Mouse (Mus musculus): ENCODE results near the gene Fubp1. TPM values are rescaled to one million over a fixed set of nuclear protein-coding genes. Genes with fewer than 3 reads are reported as not detected.
"Not testable (repeated sequence)": the region's sequence is repeated elsewhere in the genome, so short reads cannot be mapped to it uniquely, and the experiment has no call there.

Fubp1 gene
- polyA plus RNA-seq, 1 experiment: 18.4 TPM

DNA sequence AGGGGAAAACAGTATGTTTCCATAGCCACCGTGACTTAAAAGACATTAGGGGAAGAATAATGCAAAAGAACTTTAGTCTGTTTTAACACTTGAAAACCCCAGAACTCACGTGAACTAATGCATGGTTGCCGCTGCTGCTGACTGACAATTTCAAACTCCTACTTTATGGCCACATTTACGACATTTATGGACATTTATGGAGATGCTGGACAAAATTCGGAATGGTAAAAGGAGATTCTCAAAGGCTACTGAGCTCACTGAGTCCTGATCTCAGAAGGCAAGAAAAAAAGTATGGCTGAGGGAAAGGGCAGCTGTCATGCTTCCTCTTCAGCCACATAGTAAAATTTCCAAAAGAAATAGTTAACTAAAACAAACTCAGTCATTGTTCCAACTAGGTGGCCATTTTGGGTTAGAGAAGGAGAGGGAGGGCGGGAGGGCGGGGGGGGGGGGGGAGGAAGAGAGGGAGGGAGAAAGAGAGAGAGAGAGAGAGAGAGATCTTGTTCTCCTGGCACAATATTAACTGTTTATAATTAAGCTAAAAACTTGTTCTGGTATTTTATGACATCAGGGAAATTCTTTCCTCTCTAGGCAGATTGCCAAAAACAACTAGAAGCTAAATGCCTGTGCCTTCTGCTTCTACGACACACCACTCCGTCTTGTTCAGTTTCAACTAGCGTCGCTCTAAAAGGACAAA lies 17.8 kb upstream of the Fubp1 start:
- Histone ChIP-seq H3K4me3 (ENCODE audit: low read depth, low read length) (no peak overlapping the region; the same call in 1 of the 2 replicates), H3K27ac (ENCODE audit: insufficient read depth, low read depth, low read length) (peak overlapping the region; percentile 54), H3K36me3 (ENCODE audit: control insufficient read depth, insufficient read depth, low read length) (no peaks in the 10 kb centered on the region), H3K27me3 (ENCODE audit: control insufficient read depth, insufficient read depth, low read length) (no peaks in the 10 kb centered on the region), H3K4me1 (ENCODE audit: control insufficient read depth, insufficient read depth, insufficient read length, low read length) (no peaks in the 10 kb centered on the region; the same call in 1 of the 2 replicates)
- WGBS: 2% methylated on average over 11 of the region's 11 CpGs
- TF ChIP-seq POLR2A (IDR thresholded peaks at IDR 0.05; ENCODE audit: low read depth, low read length): no peak
- TF ChIP-seq CTCF (IDR thresholded peaks at IDR 0.05; ENCODE audit: extremely low read depth, insufficient read length, insufficient replicate concordance, low read depth, low read length): no peak

DNA sequence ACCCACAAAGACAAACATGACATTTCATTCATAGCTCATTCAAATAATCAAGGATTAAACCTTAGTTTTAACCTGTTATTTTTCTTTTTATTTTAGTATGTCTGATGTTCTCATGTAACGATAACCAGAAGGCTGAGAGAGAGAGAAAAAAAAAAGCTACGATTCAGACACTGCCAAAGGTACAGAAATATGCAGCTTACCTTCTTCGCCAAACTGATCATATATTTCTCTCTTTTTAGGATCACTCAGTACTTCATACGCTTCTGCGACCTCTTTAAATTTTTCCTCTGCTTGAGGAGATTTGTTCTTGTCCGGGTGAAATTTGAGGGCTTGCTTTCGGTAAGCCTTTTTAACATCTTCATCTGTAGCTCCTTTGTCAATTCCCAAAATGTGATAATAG lies 17.0 kb upstream of the Fubp1 start:
- TF ChIP-seq CTCF (IDR thresholded peaks at IDR 0.05; ENCODE audit: extremely low read depth, insufficient read length, insufficient replicate concordance, low read depth, low read length) (no peak), POLR2A (IDR thresholded peaks at IDR 0.05; ENCODE audit: low read depth, low read length) (no peak)
- no peaks in the 10 kb centered on the region for H3K27me3 ChIP-seq (ENCODE audit: control insufficient read depth, insufficient read depth, low read length)
- no peaks in the 10 kb centered on the region for H3K36me3 ChIP-seq (ENCODE audit: control insufficient read depth, insufficient read depth, low read length)
- no peak overlapping the region for H3K4me3 ChIP-seq (ENCODE audit: low read depth, low read length)
- 1% methylated on average over 7 of the region's 7 CpGs for WGBS
- H3K27ac ChIP-seq (ENCODE audit: insufficient read depth, low read depth, low read length): peak overlapping the region; percentile 83
- H3K4me1 ChIP-seq (ENCODE audit: control insufficient read depth, insufficient read depth, insufficient read length, low read length): no peaks in the 10 kb centered on the region; the same call in 1 of the 2 replicates

DNA sequence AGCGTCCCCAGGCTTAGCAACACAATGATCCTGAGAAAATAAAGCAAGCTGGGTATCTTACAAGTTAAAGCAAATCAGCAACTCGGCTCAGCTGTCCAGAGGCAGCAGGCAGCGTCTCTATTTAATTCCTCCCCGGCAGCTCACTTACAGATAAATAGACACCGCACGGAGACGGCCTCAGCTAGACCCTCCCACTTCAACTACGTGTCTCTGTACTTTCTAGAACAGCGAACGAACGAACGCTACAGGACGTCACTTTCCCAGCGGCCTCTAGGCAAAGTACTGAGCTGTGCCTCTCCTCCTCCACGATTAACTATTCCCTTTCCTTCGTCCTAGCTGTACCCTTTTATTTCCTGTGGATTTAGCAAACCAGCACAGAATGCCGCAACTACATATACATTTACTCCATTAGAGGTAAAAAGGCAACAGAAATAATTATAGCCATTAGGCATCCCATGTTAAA lies 16.6 kb upstream of the Fubp1 start:
- no peaks in the 10 kb centered on the region for H3K36me3 ChIP-seq (ENCODE audit: control insufficient read depth, insufficient read depth, low read length)
- WGBS: under 1% methylated on average over 17 of the region's 17 CpGs
- no peak for TF ChIP-seq CTCF (IDR thresholded peaks at IDR 0.05; ENCODE audit: extremely low read depth, insufficient read length, insufficient replicate concordance, low read depth, low read length)
- TF ChIP-seq POLR2A (IDR thresholded peaks at IDR 0.05; ENCODE audit: low read depth, low read length): peak; percentile 98
- peak overlapping the region; percentile 13 for H3K4me3 ChIP-seq (ENCODE audit: low read depth, low read length)
- peak overlapping the region; percentile 83 for H3K27ac ChIP-seq (ENCODE audit: insufficient read depth, low read depth, low read length)
- no peaks in the 10 kb centered on the region; the same call in 1 of the 2 replicates for H3K4me1 ChIP-seq (ENCODE audit: control insufficient read depth, insufficient read depth, insufficient read length, low read length)
- H3K27me3 ChIP-seq (ENCODE audit: control insufficient read depth, insufficient read depth, low read length): no peaks in the 10 kb centered on the region

DNA sequence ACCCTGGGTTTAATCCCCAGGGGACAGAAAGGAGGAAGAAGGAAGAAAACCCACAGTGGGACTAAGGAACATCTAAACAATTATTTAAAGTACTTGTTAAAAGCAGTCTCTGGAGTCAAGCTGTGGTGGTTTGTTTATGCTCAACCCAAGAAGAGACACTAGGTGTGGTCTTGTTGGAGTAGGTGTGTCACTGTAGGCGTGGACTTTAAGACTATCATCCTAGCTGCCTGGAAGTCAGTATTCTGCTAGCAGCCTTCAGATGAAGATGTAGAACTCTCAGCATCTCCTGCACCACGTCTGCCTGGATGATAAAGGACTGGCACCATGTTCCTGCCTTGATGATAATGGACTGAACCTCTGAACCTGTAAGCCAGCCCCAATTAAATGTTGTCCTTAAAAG lies 13.0 kb upstream of the Fubp1 start:
- H3K4me1 ChIP-seq (ENCODE audit: control insufficient read depth, insufficient read depth, insufficient read length, low read length); H3K4me3 ChIP-seq (ENCODE audit: low read depth, low read length); H3K36me3 ChIP-seq (ENCODE audit: control insufficient read depth, insufficient read depth, low read length); H3K27ac ChIP-seq (ENCODE audit: insufficient read depth, low read depth, low read length); H3K27me3 ChIP-seq (ENCODE audit: control insufficient read depth, insufficient read depth, low read length): not testable (repeated sequence)
- 23% methylated on average over 2 of the region's 2 CpGs for WGBS

DNA sequence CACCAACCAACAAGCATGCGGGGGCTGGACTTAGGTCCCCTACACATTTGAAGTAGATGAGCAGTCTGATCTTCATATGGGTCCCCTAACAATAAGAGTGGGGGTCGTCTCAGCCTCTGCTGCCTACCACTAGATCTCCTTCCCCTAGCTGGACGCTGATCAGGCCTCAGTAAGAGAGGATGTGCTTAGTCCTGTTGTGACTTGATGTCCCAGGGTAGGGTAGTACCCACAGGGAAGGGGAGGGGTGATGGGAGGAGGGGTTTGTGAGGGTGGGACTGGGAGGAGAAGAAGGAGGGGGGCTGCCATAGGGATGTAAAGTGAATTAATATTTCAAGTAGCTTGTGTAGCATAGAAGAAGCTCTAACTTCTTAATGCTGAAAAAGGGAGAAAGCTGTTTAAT lies 11.1 kb upstream of the Fubp1 start:
- no peaks in the 10 kb centered on the region for H3K27me3 ChIP-seq (ENCODE audit: control insufficient read depth, insufficient read depth, low read length)
- 83% methylated on average over 3 of the region's 3 CpGs for WGBS
- H3K4me1 ChIP-seq (ENCODE audit: control insufficient read depth, insufficient read depth, insufficient read length, low read length): peaks cover 8% of the 10 kb centered on the region; the same call in 1 of the 2 replicates
- TF ChIP-seq CTCF (IDR thresholded peaks at IDR 0.05; ENCODE audit: extremely low read depth, insufficient read length, insufficient replicate concordance, low read depth, low read length): no peak
- no peak for TF ChIP-seq POLR2A (IDR thresholded peaks at IDR 0.05; ENCODE audit: low read depth, low read length)
- H3K27ac ChIP-seq (ENCODE audit: insufficient read depth, low read depth, low read length): no peak overlapping the region
- no peaks in the 10 kb centered on the region for H3K36me3 ChIP-seq (ENCODE audit: control insufficient read depth, insufficient read depth, low read length)
- no peak overlapping the region for H3K4me3 ChIP-seq (ENCODE audit: low read depth, low read length)

DNA sequence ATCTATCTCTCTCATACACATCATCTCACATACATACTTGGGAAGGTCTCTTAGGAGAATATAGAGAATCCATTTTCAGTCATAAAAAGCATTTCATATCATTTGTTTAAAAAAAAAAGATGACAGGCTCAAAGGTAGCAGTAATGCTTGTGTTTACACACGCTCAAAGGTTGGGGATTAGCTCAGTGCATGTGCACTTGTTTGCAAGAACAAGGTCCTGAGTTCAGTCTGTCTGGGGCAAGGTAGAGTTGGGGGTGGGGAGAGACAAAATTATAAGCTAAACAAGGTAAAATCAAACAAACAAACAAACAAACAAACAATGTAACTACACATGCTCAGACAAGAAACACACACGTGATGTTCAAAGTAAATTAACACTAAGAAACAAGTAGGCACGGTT lies 9.0 kb upstream of the Fubp1 start:
- H3K27me3 ChIP-seq (ENCODE audit: control insufficient read depth, insufficient read depth, low read length): no peaks in the 10 kb centered on the region
- 45% methylated on average over 3 of the region's 3 CpGs for WGBS
- H3K4me3 ChIP-seq (ENCODE audit: low read depth, low read length): no peak overlapping the region
- peaks cover 10% of the 10 kb centered on the region; the same call in 1 of the 2 replicates for H3K4me1 ChIP-seq (ENCODE audit: control insufficient read depth, insufficient read depth, insufficient read length, low read length)
- TF ChIP-seq POLR2A (IDR thresholded peaks at IDR 0.05; ENCODE audit: low read depth, low read length) (no peak), CTCF (IDR thresholded peaks at IDR 0.05; ENCODE audit: extremely low read depth, insufficient read length, insufficient replicate concordance, low read depth, low read length) (no peak)
- peak overlapping the region; percentile 41; the same call in 1 of the 2 replicates for H3K27ac ChIP-seq (ENCODE audit: insufficient read depth, low read depth, low read length)
- no peaks in the 10 kb centered on the region for H3K36me3 ChIP-seq (ENCODE audit: control insufficient read depth, insufficient read depth, low read length)

DNA sequence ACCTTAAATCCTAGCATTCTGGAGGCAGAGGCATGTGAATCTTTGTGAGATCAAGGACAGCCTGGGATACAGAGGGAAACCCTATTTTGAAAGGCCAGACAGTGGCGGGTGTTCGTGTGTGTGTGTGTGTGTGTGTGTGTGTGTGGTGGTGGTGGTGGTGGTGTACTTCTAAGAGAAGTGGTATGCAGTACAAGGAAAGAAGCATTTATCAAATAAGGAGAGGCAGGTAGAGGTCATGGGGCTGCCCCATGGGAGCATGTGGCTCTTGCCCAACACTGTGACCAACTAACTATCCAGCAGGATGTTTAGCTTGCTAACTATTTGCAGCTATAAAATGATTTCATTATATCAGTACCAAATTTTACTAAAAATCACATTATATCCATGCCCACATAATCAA lies 8.6 kb upstream of the Fubp1 start:
- Histone ChIP-seq H3K27ac (ENCODE audit: insufficient read depth, low read depth, low read length) (peak overlapping the region; percentile 41; the same call in 1 of the 2 replicates), H3K27me3 (ENCODE audit: control insufficient read depth, insufficient read depth, low read length) (no peaks in the 10 kb centered on the region), H3K4me3 (ENCODE audit: low read depth, low read length) (no peak overlapping the region), H3K4me1 (ENCODE audit: control insufficient read depth, insufficient read depth, insufficient read length, low read length) (peaks cover 12% of the 10 kb centered on the region; the same call in 1 of the 2 replicates), H3K36me3 (ENCODE audit: control insufficient read depth, insufficient read depth, low read length) (no peaks in the 10 kb centered on the region)
- 77% methylated on average over 2 of the region's 2 CpGs for WGBS
- TF ChIP-seq POLR2A (IDR thresholded peaks at IDR 0.05; ENCODE audit: low read depth, low read length) (no peak), CTCF (IDR thresholded peaks at IDR 0.05; ENCODE audit: extremely low read depth, insufficient read length, insufficient replicate concordance, low read depth, low read length) (no peak)
